Comparison of ENCODE assay signal across 21 mouse cellular contexts in the genomic region with DNA sequence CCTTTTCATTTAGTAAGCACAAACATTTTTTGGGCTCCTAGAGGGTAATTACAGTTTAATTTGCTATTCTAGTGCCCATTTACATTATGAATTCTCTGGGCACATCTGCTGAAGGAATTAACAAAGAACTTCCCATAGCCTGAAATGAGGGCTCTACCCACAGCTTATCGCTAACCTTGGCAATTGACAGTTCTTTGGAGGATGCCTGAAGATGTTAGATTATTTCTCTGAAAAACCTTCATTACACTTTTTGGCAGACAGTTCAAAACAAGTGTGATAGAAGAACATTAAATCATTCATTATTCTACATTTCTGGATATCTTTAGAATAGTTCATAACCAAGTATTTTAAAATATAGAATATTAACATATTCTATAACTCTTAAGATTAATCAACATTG.
"Had no signal": no experiment of that assay in that cellular context is flagged by ENCODE, and none has a peak within 500 bp of the region (broad histone marks: within the 10 kb centered on the region; RNA-seq: fewer than 3 reads in every experiment).

No protein-coding gene starts in this region.

- H3K9ac ChIP-seq: limb, embryonic 12.5 days; limb, embryonic 15.5 days; lung, embryonic 15.5 days; midbrain, embryonic 12.5 days; midbrain, embryonic 15.5 days; neural tube, embryonic 12.5 days; neural tube, embryonic 15.5 days had no signal

- H3K4me3 ChIP-seq: limb, embryonic 12.5 days; limb, embryonic 15.5 days; lung, embryonic 15.5 days; midbrain, embryonic 12.5 days; midbrain, embryonic 15.5 days; neural tube, embryonic 12.5 days; neural tube, embryonic 15.5 days had no signal

- ATAC-seq: midbrain, embryonic 15.5 days had no signal

- H3K27me3 ChIP-seq: limb, embryonic 12.5 days; limb, embryonic 15.5 days; lung, embryonic 15.5 days; midbrain, embryonic 12.5 days; midbrain, embryonic 15.5 days; neural tube, embryonic 12.5 days; neural tube, embryonic 15.5 days had no signal

- H3K4me2 ChIP-seq: limb, embryonic 12.5 days; limb, embryonic 15.5 days; lung, embryonic 15.5 days; midbrain, embryonic 12.5 days; midbrain, embryonic 15.5 days; neural tube, embryonic 12.5 days; neural tube, embryonic 15.5 days had no signal

- H3K27ac ChIP-seq: limb, embryonic 12.5 days; limb, embryonic 15.5 days; lung, embryonic 15.5 days; midbrain, embryonic 12.5 days; midbrain, embryonic 15.5 days; neural tube, embryonic 12.5 days; neural tube, embryonic 15.5 days; stomach, postnatal 0 days had no signal

- H3K9me3 ChIP-seq: limb, embryonic 12.5 days; limb, embryonic 15.5 days; lung, embryonic 15.5 days; midbrain, embryonic 12.5 days; midbrain, embryonic 15.5 days; neural tube, embryonic 12.5 days; neural tube, embryonic 15.5 days had no signal

- H3K36me3 ChIP-seq: limb, embryonic 12.5 days; limb, embryonic 15.5 days; lung, embryonic 15.5 days; midbrain, embryonic 12.5 days; midbrain, embryonic 15.5 days; neural tube, embryonic 12.5 days; neural tube, embryonic 15.5 days had no signal

- H3K4me1 ChIP-seq: limb, embryonic 12.5 days; limb, embryonic 15.5 days; lung, embryonic 15.5 days had no signal

- DNase-seq: kidney, adult 11 months; kidney, adult 8-10 months; kidney, postnatal 14 days; kidney, postnatal 4 days; left cerebral cortex, postnatal 4 days; lung, adult 18-20 months; lung, postnatal 10 days; lung, postnatal 36 days; right cerebral cortex, adult 18-20 months; right cerebral cortex, postnatal 14 days; right cerebral cortex, postnatal 4 days; thymus, adult 2 months; thymus, postnatal 14 days had no signal
